Mouse (Mus musculus) myocyte (in vitro differentiated cells): ENCODE measurements around the gene Pex5.

Experiments
- CEBPB ChIP-seq: IDR thresholded peaks from 2 replicates; pipeline ENCODE4 v1.6.1; 2011; ENCODE audit warnings: mild to moderate bottlenecking, moderate library complexity; ENCODE audit not compliant: poor library complexity, insufficient read depth, severe bottlenecking
- E2F4 ChIP-seq: IDR thresholded peaks from one replicate; pipeline ENCODE4 v1.6.1; 2011; ENCODE audit warnings: mild to moderate bottlenecking, control low read depth, moderate library complexity; ENCODE audit not compliant: insufficient read depth
- MAX ChIP-seq: IDR thresholded peaks from one replicate; pipeline ENCODE4 v1.6.1; 2011; ENCODE audit warnings: low read depth, mild to moderate bottlenecking, control low read depth
- MYOG ChIP-seq, 3 experiments: IDR thresholded peaks; one replicate each; pipeline ENCODE4 v1.6.1; 2011; ENCODE audit warnings: control low read depth in 2 of 3, low read depth in 2 of 3, mild to moderate bottlenecking in 2 of 3; ENCODE audit not compliant: insufficient read length in 2 of 3, control insufficient read depth in 1 of 3, insufficient read depth in 1 of 3
- POLR2A ChIP-seq: IDR thresholded peaks from one replicate; pipeline ENCODE4 v1.6.1; 2011; ENCODE audit warnings: low read depth, mild to moderate bottlenecking, control low read depth, moderate library complexity; ENCODE audit not compliant: insufficient read length
- POLR2AphosphoS2 ChIP-seq: IDR thresholded peaks from one replicate; pipeline ENCODE4 v1.6.1; 2011; ENCODE audit warnings: low read depth, control low read depth; ENCODE audit not compliant: insufficient read length
- SRF ChIP-seq: IDR thresholded peaks from one replicate; pipeline ENCODE4 v1.6.1; 2011; ENCODE audit warnings: low read depth; ENCODE audit not compliant: control insufficient read depth, insufficient read length
- TCF3 ChIP-seq: IDR thresholded peaks from one replicate; pipeline ENCODE4 v1.6.1; 2011; ENCODE audit warnings: low read depth, control low read depth; ENCODE audit not compliant: insufficient read length
- USF1 ChIP-seq: IDR thresholded peaks from one replicate; pipeline ENCODE4 v1.6.1; 2011; ENCODE audit warnings: low read depth, mild to moderate bottlenecking, control low read depth, moderate library complexity

DNA sequence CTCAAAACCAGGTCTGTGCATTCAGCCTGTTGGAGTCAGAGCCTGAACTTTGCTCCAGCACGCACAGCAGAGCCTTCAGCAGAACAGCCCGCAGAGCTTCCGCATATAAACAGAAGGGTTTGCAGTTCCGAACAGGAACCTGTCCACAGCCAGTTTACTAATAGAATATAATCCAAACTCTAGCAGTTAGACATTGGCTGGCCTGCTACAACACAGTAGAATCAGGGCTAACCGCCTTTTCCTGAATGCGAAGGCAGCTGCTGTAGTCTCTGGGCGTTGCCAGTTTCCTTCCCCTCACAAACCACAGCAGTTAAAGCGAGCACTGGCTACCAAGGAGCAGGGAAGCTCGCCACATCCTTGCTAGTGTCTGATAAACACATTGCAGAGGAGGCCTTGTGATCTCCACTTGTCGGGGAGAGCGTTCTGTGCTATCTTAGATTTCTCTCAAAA lies 39.4 kb downstream of the Pex5 start:
- no peak for TF ChIP-seq POLR2A
- no peak for TF ChIP-seq USF1
- TF ChIP-seq E2F4: no peak
- no peak for TF ChIP-seq MYOG (IDR thresholded peaks at IDR 0.05; ENCODE audit: control insufficient read depth in 1 of 3, insufficient read depth in 1 of 3, insufficient read length in 2 of 3, low read depth in 2 of 3)
- TF ChIP-seq MAX: no peak
- no peak for TF ChIP-seq POLR2AphosphoS2
- no peak for TF ChIP-seq SRF
- no peak for TF ChIP-seq CEBPB
- TF ChIP-seq TCF3: no peak
